Mouse (Mus musculus) heart, adult 18-20 months (tissue): ENCODE results near the gene Golt1b. TPM values are rescaled to one million over a fixed set of nuclear protein-coding genes. Genes with fewer than 3 reads are reported as not detected.
A peak's percentile ranks its signal among the peaks of the same experiment; 100 is the strongest.
"Not testable (repeated sequence)": the region's sequence is repeated elsewhere in the genome, so short reads cannot be mapped to it uniquely, and the experiment has no call there.

ENCODE experiments used
- DNase-seq, 2 experiments: peaks; one replicate each; pipeline ENCODE4 v3.0.0; 2021 to 2022; ENCODE audit warnings: mixed read lengths in 1 of 2
- long read RNA-seq, 2 experiments: library from polyadenylated mRNA; stranded (forward); transcript quantifications; one replicate each; pipeline ENCODE4 v2.0.0; 2021
- total RNA-seq, 2 experiments: library from RNA; stranded (reverse); gene quantifications; 2 replicates each; pipeline ENCODE4 v1.2.3; 2021

Gene Golt1b
- total RNA-seq = 10 to 100 TPM; 15.2 to 15.6 TPM
- long read RNA-seq, experiment 1, transcript Golt1b-201 (5 exons, 2,818 nt) = major isoform, 20 of 21 reads
- long read RNA-seq, experiment 1, partial matches to known transcripts = 0 of 21 reads
- long read RNA-seq, experiment 1, other reads (novel, unspliced or antisense) = 1 of 21 reads
- long read RNA-seq, experiment 2, transcript Golt1b-201 (5 exons, 2,818 nt) = major isoform, 8 of 11 reads
- long read RNA-seq, experiment 2, partial matches to known transcripts = 0 of 11 reads
- long read RNA-seq, experiment 2, other reads (novel, unspliced or antisense) = 3 of 11 reads

- DNase-seq = peak; percentile 99
Measured at GRCm38 (mm10) chr6:142387011-142387754, at the start of gene Golt1b, which contains the start of gene Recql. Gene Golt1b (plus strand): TSS chr6:142387221. Gene Recql (minus strand): TSS chr6:142387087.

- DNase-seq = no peak
Measured at GRCm38 (mm10) chr6:142338961-142339360, 48.1 kb upstream of the Golt1b start.

GRCm38 (mm10) chr6:142339576-142339975, 47.4 kb upstream of the Golt1b start:
- no peak for DNase-seq

GRCm38 (mm10) chr6:142343561-142343960, 43.5 kb upstream of the Golt1b start:
- peak; percentile 8 to 41 for DNase-seq

- peak; percentile 90 to 91 for DNase-seq
Measured at GRCm38 (mm10) chr6:142345440-142346038, 41.5 kb upstream of the Golt1b start, which contains the start of gene Pyroxd1. Gene Pyroxd1 (plus strand): TSS chr6:142345654.

GRCm38 (mm10) chr6:142346181-142347110, 40.6 kb upstream of the Golt1b start:
- no peak for DNase-seq

GRCm38 (mm10) chr6:142347431-142348385, 39.3 kb upstream of the Golt1b start:
- DNase-seq = no peak

GRCm38 (mm10) chr6:142352099-142352498, 34.9 kb upstream of the Golt1b start:
- not testable (repeated sequence) for DNase-seq

GRCm38 (mm10) chr6:142357106-142357505, 29.9 kb upstream of the Golt1b start:
- no peak for DNase-seq

- no peak for DNase-seq
Measured at GRCm38 (mm10) chr6:142362036-142362435, 25.0 kb upstream of the Golt1b start.

- no peak for DNase-seq
Measured at GRCm38 (mm10) chr6:142363019-142363576, 23.9 kb upstream of the Golt1b start.

GRCm38 (mm10) chr6:142365742-142366472, 21.1 kb upstream of the Golt1b start:
- no peak for DNase-seq

- no peak for DNase-seq
Measured at GRCm38 (mm10) chr6:142366473-142367018, 20.5 kb upstream of the Golt1b start.

GRCm38 (mm10) chr6:142367565-142367964, 19.5 kb upstream of the Golt1b start:
- no peak for DNase-seq

GRCm38 (mm10) chr6:142369568-142369967, 17.5 kb upstream of the Golt1b start:
- no peak for DNase-seq

- no peak for DNase-seq
Measured at GRCm38 (mm10) chr6:142377081-142377480, 9.9 kb upstream of the Golt1b start.

GRCm38 (mm10) chr6:142378576-142379330, 8.3 kb upstream of the Golt1b start:
- DNase-seq = no peak

- DNase-seq = no peak
Measured at GRCm38 (mm10) chr6:142379961-142380360, 7.1 kb upstream of the Golt1b start.
